Mouse (Mus musculus): ENCODE measurements around the gene Ptpn5. TPM values are rescaled to one million over a fixed set of nuclear protein-coding genes. Genes with fewer than 3 reads are reported as not detected.

Gene Ptpn5
- total RNA-seq (2021), result not detected

DNA sequence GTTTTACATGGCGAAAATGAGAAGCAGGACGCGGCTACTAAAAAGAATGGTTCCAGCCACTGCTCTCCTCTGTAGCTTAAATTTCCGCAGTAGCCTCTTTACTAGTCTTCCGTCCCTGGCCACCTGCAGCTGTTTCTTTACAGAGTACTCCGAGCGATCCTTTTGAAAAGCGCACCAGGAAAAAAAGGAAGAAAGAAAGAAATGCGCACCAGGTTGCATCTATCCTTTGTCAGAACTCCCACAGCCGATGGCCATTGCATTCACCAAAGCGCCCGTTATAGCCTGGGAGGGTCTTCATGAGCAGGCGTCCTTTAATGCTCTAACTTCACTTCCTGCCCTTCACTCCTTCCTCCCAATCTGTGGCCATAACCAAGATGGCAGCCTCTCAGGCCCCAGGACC, at the start of gene Ptpn5:
Gene Ptpn5 (minus strand): TSS at position 354 of the 400 bp plus-strand sequence.
- no peak for DNase-seq

DNA sequence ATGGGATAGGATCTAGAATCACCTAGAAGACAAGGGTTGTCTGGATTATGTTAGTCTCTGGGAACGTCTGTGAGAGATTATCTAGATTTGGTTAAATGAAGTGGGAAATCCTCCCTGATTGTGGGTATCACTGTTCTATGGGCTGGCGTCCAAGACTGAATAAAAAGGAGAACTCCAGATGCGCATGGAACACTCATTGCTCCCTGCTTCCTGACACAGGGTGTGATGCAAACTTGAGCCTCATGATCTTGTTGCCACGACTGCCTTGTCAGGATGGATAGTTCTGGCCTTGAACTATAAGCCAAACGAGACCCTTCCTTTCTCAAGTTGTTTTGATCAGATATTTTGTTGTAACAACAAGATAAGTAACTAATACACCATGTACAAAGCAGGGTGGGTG, 37.3 kb upstream of the Ptpn5 start:
- DNase-seq, result no peak

DNA sequence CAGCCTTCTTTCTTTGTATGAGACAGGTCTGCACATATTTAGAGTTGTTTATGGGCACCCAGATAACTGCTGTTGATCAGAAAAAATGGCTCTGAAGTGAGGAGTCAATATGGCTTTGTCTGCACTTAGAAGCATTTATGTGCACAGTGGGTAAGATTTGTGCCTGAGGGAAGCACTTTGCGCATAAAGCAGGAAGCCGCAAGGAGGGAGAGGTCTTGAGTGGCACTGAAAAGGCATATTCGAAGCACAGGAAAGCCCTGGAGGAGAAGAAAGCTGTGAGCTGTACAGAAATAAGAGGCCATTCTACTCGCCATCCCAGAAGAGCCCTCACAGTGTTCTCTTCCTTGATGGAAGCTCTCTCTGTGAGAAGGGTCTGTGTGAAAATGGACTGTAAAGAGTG, 31.5 kb upstream of the Ptpn5 start:
- no peak for DNase-seq

- no peak for DNase-seq
Observed at GRCm38 (mm10) chr7:47163203-47163602, 29.7 kb upstream of the Ptpn5 start.

GRCm38 (mm10) chr7:47158451-47158850, 25.0 kb upstream of the Ptpn5 start:
- DNase-seq, result no peak

DNA sequence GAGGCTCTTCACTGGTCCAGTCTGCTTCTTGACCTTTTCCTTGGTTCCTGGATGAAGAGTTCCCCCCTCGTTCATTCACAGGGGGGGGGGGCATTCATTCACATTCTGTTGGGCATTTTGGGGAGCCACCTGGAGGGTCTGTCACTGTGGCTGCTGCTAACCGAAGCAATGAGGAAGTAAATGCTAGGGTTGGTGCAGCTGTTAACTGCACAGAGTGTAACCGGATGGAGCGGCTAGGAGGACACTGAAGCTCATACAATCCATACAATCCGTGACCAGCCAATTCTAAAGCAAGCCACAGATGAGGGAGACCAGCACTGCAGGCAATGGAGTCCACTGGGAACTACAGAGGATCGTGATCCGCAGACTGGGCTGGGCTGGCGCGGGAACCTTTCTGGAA, 24.3 kb upstream of the Ptpn5 start:
- DNase-seq, result no peak

DNA sequence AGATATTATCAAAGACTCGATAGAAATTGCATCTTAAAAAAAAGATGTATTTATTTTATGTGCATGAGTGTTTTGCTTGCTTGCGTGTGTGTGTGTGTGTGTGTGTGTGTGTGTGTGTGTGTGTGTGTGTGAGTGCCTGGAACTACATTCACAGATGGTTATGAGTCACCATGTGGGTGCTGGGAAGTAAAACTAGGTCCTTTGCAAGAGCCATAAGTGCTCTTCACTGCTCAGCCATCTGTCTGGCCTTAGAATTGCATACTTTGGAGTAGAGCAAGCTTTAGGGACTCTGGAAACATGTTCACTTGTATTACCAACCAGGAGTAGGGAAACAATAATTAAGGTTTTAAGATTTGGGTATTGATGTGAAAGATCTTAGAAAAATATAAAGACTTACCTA, 22.4 kb upstream of the Ptpn5 start:
- DNase-seq, result no peak

GRCm38 (mm10) chr7:47155396-47155795, 21.9 kb upstream of the Ptpn5 start:
- no peak for DNase-seq

DNA sequence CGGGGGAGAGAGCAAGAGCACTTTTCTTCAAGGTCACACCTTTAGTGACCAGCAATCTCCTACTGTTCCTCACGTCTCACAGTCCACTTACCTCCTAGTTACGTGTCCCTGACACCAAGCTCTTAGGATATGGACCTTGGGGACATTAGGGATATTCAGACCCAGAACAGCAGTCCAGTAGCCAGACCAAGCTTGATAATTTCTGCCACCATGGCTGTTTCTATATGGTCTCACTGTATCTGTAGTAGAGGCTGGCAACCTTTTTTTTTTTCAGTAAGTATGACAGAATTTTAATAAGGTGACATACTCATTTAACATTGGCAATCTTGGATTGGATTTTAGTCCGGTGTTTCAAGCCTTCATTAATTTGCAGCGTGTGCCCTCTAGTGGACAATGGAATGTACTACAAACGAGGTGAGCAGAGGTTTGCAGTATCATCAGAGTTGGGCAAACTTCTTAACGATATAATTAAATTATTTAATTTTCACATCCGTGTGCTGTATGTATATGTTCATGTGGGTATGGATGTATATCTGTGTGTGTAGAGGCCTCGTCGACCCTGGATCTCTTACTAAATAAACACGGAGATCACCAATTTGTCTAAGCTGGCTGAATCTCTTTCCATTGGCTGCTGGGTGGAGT, 17.1 kb upstream of the Ptpn5 start:
- peak; percentile 60 for DNase-seq

DNA sequence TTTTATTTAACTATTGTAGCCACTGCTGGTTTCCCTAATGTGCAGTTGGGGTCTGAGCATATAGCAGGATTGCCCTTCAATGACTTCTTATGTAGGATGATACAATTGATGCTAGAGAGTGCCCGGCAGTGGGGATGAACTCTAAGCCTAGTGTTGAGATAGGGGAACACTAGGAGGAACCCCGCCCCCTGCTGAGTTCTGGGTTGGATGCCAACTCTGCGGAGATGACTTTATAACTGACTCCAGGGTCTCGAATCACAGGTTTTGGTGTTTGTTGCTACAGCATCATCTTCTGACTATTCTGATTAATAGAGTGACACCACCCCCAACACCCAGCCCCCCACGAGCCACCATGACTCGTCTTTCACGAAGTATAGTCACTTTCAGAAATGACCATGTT, 14.8 kb upstream of the Ptpn5 start:
- DNase-seq, result no peak

GRCm38 (mm10) chr7:47146034-47146812, 12.7 kb upstream of the Ptpn5 start:
- peak; percentile 38 for DNase-seq

DNA sequence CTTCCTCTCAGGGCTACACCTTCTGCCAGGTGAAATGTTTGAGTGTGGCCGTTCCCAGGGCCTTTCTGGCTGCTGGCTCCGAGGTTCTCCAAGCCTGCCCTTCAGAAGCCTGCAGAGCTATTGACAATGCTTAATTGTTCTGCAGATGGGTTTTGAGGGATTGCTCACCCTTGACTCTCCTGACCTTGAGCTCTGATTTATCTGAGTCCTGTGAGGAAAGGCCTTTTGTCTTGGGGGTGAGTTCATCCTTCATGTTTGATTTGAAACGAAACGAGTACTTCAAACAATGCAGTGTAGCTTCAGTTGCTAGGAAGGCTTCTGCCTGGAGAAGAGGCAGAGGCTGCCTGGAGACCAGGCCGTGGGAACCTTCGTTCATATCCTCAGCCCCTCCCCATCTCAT, 10.8 kb upstream of the Ptpn5 start:
- DNase-seq, result no peak

GRCm38 (mm10) chr7:47139823-47140325, 6.4 kb upstream of the Ptpn5 start:
- DNase-seq, result no peak

DNA sequence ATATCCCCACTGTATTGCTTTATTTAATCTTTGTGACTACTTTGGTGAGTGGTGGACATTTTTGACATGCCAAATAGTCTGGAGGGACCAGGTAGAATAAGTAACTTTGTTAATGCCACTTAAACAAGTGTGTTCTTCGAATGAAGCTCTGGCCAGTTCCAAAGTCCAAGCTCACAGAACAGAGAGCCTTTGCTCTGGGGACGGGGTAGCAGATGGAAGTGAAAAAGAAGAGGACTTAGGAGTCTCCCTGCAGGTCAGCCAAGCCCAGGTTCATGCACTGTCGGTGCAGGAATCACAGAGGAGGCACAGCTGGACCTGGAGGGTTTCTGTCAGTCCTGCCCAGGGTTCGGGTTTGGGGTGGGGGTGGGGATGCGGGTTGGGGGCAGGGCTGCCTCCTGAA, 1.1 kb upstream of the Ptpn5 start:
- DNase-seq, result no peak

- no peak for DNase-seq
Observed at GRCm38 (mm10) chr7:47132931-47133260, 588 bp downstream of the Ptpn5 start.

DNA sequence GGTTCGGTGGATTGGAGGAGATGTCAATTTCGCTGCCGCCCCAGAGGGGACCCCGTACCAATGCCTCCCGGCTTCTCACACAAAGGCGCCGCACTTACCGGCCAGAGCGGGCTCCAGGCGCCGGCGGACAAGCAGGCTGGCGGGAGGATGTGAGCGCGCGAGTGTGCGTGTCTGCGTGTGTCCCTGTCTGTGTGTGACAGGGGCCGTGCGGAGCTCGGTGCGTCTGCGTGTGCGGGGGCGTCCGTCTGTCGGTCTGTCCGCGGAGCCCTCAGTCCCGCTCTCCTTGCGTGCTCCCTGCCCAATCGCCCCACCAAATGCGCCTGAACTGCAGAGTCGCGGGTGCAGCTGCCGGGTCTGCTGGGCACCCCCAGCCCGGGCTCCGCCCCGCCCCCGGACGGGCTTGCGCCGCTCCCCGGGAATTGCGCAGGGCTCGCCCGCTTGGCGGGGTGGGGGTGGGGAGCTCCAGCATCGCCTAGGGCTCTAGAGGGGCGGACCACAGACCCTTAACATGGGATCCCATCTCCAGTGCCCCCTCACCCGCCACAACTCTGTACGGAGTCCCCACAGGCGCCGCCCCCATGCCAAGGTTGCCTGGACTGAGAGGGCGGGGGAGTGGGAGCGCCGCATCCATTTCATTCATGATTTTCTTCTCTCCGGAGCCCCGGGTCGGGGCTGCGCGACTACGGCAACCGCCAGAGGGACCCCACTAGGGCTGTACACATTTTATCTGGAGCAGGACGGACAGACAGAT, 1.1 kb downstream of the Ptpn5 start:
- DNase-seq, result peak; percentile 12

GRCm38 (mm10) chr7:47131840-47132179, 1.7 kb downstream of the Ptpn5 start:
- DNase-seq, result no peak

- DNase-seq, result no peak
Observed at GRCm38 (mm10) chr7:47131258-47131657, 2.2 kb downstream of the Ptpn5 start.

DNA sequence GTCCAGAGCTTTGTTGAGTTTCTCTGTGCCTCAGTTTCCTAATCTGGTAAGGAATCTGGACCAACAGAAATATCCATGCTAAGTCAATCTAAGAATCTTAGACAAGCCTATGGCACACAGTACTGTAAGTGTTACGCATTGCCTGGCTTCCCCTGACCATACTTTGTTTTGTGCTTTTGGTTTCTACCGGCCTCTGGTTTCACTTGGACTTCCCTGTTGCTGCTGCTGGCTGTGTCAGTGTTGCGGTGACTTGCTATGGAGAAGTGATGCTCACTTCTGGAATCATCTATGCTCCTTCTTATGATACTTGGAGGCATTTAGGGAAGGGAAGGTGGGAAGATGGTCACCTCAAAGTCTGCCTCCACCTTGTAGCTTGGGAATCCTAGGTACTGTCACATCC, 11.5 kb downstream of the Ptpn5 start:
- no peak for DNase-seq

DNA sequence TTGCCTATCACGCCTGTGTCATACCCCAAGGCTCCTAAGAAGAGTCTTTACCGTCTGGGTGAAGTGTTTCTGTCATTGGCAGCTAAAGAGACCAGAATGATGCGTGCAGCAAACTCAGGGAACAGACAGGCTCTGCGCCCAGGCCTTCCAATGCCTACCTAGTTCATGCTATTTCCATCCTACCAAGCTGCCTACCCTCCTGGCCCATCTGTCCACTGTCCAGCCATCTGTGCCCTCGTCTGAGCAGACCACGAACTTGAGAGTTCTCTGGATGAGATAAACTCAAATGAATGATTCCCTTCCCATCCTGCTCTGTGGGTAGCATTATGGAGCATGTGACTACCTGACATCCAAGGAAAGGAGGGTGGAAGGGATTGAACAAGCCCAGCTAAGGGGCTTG, 16.8 kb downstream of the Ptpn5 start:
- no peak for DNase-seq

- DNase-seq, result no peak
Observed at GRCm38 (mm10) chr7:47115491-47115890, 18.0 kb downstream of the Ptpn5 start.

- DNase-seq, result no peak
Observed at GRCm38 (mm10) chr7:47113383-47113782, 20.1 kb downstream of the Ptpn5 start.

DNA sequence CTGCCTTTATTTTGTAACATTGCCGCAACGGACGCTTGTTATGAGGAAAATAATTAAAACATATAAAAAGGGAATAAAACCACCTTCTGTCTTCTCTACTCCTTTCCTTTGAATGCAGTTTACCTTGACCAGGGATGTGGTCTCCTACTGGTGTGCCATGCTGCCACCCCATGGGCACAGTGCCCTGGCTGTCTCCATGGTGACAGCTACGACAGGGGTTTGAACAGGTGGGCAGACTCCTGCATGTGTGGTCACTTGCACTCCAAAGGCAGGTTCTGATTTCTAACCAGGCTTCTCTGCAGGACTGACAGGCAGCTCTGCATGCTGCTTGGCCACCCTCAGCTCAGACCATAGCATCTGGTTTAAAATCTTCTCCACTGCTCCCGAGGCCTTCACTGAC, 21.4 kb downstream of the Ptpn5 start:
- DNase-seq, result no peak

GRCm38 (mm10) chr7:47111121-47111520, 22.4 kb downstream of the Ptpn5 start:
- no peak for DNase-seq

Measured in heart, postnatal 4 days (tissue).